Mouse (Mus musculus) frontal cortex, postnatal 14 days (tissue): ENCODE data around the gene Clybl.

Experiments
- DNase-seq, 2 experiments: peaks; one replicate each; pipeline ENCODE4 v3.0.0; 2022; ENCODE audit warnings: low spot score in 2 of 2

Clybl gene

GRCm38 (mm10) chr14:122181078-122181814, at the start of gene Clybl:
Clybl (plus strand) TSS chr14:122181704.
- DNase-seq, result peak; percentile 78 to 89

- DNase-seq, result no peak
Measured at GRCm38 (mm10) chr14:122136368-122136928, 45.1 kb upstream of the Clybl start.

GRCm38 (mm10) chr14:122137234-122137633, 44.3 kb upstream of the Clybl start:
- DNase-seq, result no peak

GRCm38 (mm10) chr14:122140126-122140525, 41.4 kb upstream of the Clybl start:
- no peak for DNase-seq

- no peak for DNase-seq
Measured at GRCm38 (mm10) chr14:122143585-122144269, 37.8 kb upstream of the Clybl start.

GRCm38 (mm10) chr14:122145374-122145773, 36.1 kb upstream of the Clybl start:
- DNase-seq, result no peak

- no peak for DNase-seq
Measured at GRCm38 (mm10) chr14:122150616-122151015, 30.9 kb upstream of the Clybl start.

GRCm38 (mm10) chr14:122157738-122158137, 23.8 kb upstream of the Clybl start:
- no peak for DNase-seq

GRCm38 (mm10) chr14:122160916-122161315, 20.6 kb upstream of the Clybl start:
- no peak for DNase-seq

GRCm38 (mm10) chr14:122168912-122169311, 12.6 kb upstream of the Clybl start:
- no peak for DNase-seq

- DNase-seq, result no peak
Measured at GRCm38 (mm10) chr14:122170202-122170781, 11.2 kb upstream of the Clybl start.

GRCm38 (mm10) chr14:122171031-122171430, 10.5 kb upstream of the Clybl start:
- no peak for DNase-seq

GRCm38 (mm10) chr14:122176263-122176798, 5.2 kb upstream of the Clybl start:
- DNase-seq, result no peak

- no peak for DNase-seq
Measured at GRCm38 (mm10) chr14:122179262-122179661, 2.2 kb upstream of the Clybl start.

- no peak for DNase-seq
Measured at GRCm38 (mm10) chr14:122181815-122182157, 282 bp downstream of the Clybl start.

- DNase-seq, result no peak
Measured at GRCm38 (mm10) chr14:122182220-122182619, 716 bp downstream of the Clybl start.

GRCm38 (mm10) chr14:122183974-122184373, 2.5 kb downstream of the Clybl start:
- DNase-seq, result no peak

- no peak for DNase-seq
Measured at GRCm38 (mm10) chr14:122188250-122188649, 6.7 kb downstream of the Clybl start.

GRCm38 (mm10) chr14:122189901-122190300, 8.4 kb downstream of the Clybl start:
- no peak for DNase-seq

GRCm38 (mm10) chr14:122190527-122190926, 9.0 kb downstream of the Clybl start:
- no peak for DNase-seq

- peak; percentile 18 to 56 for DNase-seq
Measured at GRCm38 (mm10) chr14:122190941-122191510, 9.5 kb downstream of the Clybl start.

GRCm38 (mm10) chr14:122194630-122195029, 13.1 kb downstream of the Clybl start:
- DNase-seq, result no peak
